Mouse (Mus musculus) layer of hippocampus, postnatal 36 days (tissue): ENCODE measurements at regions not wholly inside any gene's neighbourhood (a gene's known extent, or its start where the extent isn't known, plus 50 kb on each side); places are given as distances from the start of the nearest gene placed in this dataset.

Source experiments
- DNase-seq, 2 experiments: peaks; one replicate each; pipeline ENCODE4 v3.0.0; 2022

GRCm38 (mm10) chr14:9161336-9161735 is 495.3 kb upstream of the 4930452B06Rik start:
- no peak for DNase-seq

GRCm38 (mm10) chr14:9157941-9158340 is 491.9 kb upstream of the 4930452B06Rik start:
- no peak for DNase-seq

DNA sequence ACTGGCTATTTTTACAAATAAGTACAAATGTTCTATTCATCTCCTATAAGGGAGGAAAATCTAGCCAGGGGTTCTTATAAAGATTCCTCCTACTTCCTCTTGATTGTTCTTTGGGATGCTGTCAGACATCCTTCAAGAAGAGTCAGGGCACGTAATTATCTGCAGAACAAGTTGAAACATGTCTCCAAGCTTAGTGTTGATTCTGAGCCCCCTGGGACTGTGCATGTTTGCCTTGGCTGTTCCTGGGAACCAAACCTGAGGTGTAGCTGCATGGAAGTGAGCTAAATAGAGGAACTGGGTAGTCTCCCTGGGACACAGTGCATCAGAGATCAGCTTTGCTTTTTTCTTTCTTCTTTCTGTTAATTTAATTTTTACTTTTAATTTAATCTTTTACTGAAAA is 484.8 kb upstream of the 4930452B06Rik start:
- DNase-seq: no peak

DNA sequence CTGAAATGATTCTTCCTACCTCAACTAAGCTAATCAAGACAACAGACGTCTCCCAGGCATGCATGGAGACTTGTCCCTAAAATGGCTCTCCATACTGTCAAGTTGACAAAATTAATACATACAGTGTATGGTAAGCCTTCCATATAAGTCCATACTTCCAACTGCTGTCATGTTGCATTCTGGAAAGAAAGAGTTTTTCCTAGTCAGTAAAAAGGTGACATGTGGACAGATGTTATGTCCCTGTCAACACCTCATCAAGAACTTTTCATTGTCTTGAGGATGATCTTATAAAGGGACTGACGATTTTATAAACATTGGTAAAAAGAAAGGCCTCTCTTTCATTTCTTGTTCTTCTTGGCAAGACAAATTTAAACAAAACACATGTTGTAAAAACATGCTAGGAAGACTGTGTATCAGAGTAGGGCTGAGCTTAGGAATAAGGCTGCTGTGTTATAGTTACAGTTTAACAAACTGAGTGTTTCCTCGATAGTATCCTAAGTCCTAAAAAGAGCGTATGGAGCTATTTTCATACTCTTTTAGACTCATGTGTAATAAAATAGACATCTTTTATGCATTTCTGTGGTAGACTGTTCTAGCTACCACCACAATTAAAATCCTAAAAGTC is 480.7 kb upstream of the 4930452B06Rik start:
- no peak for DNase-seq

DNA sequence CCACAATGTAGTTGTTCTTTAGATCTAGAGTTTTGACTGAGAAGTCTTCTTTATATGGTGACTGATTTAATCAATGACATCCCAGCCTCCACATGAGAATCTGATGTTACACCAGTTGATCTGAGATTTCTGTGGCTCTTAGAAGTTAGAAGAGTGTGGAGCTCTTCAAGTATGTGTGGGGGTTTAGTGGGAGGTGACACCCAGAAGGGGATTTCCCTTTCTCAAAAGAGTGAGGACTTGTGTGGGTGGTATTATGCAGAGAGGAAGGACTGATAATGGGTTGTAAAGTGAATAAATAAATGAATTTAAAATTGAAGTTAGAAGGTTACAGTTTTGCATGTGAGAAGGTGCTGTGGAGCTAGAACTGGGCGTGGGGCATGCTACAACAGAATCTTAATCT is 439.7 kb upstream of the 4930452B06Rik start:
- DNase-seq: no peak

DNA sequence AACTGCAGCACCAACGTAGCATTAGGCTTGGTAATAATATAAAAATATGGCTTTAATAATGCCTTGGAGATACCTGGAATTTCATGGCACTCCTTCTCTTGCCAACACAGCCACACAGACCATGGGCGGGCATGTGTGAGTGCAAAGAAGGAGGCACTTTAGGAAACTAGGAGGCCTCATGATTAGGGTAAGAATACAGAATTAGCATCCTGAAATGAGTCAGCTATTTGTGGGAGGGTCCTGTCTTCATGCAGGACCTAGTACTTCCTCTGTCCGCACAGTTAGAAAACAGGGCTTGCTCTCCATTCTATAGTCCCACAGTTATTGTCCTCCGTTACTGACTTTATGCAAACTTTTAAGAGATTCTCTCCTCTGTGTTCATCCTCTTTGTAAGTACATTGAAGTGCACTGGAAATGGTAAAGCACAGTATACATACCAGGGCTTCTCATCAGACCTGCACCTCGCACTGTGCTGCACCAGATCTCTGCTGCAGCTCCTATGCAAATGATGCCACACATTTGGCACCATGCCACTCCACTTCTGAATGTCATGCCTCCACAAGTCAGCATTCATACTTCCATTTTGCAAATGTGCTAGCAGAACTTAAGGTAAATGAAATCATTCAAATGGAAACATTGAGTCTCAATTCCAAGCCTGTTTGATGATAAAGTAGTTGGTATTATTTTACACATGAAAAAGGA is 423.7 kb upstream of the 4930452B06Rik start:
- DNase-seq: no peak

- no peak for DNase-seq
Observed at GRCm38 (mm10) chr14:9087103-9087502, 421.1 kb upstream of the 4930452B06Rik start.

DNA sequence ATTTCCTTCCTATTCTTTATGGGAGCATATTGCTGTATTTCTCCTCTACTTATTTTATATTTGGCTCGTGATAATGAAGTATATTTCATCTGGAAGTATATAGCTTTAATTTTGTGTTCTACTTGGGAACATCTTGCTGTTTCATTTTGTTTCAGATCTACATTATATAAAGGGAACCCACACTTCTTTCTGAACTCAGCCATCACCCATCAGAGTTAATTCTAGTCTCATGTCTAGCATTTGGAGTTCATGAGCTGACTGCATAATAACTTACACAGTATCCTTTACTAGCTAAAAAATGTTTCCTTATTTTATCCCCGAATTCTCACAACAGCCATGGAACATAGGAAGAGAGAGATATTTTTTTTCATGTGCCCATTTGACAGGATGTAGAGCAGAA is 413.6 kb upstream of the 4930452B06Rik start:
- DNase-seq: no peak

DNA sequence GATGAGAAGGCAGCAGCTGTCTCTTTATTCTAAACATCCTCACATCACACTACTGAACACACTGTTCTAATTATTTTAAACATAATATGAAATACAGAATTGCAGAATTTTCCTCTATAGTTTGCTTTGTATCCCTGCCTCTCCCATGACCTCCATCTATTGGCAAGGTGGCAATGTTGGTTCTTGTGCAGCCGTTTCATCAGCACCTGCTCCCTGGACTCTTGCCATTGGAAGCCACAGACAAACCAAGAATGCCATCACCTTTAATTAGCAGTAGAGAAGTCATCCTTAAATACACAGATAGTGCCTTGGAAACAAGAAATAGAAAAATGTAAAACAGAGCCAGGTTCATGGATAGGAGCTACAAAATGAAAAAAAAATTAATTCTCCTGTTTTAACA is 413.0 kb upstream of the 4930452B06Rik start:
- DNase-seq: no peak

DNA sequence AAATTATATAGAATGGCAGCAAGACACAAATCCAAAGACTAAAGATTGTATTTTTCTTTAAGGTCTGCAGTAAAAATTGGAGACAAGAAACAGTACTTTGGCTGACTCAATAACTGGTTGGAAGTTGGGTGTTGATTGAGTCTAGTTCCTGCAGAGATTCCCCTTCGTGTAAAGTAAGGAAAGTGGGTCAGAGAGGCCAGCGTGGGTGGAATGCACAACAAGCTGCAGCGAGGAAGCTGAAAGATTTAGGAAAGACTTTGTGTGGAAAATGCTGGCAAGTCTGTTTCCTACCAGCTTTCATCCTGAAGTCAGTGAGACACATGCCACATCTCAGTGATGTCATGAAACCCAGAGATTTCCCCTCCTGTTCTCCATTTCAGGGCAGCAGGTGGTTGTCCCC is 405.1 kb upstream of the 4930452B06Rik start:
- no peak for DNase-seq

DNA sequence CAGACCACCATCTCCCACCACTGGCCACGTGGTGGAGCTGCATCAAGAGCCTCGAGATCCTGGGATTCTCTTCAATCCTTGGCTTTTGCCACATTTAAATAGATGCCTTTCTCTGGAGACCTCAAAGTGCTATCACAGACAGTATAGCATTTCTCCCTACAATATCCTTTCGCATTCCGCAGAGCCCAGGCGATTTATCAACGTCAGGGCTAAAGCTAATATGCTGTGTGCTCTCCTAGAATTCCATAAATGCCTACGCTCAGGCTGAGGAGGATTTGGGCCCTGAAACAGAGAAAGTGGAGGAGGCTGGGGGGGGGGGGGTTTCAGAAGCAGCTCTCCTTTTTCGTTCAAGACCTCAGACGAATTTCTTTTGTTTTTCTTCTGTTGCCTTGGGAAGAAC is 394.0 kb upstream of the 4930452B06Rik start:
- DNase-seq: no peak

GRCm38 (mm10) chr14:9028811-9029210 is 362.8 kb upstream of the 4930452B06Rik start:
- no peak for DNase-seq

DNA sequence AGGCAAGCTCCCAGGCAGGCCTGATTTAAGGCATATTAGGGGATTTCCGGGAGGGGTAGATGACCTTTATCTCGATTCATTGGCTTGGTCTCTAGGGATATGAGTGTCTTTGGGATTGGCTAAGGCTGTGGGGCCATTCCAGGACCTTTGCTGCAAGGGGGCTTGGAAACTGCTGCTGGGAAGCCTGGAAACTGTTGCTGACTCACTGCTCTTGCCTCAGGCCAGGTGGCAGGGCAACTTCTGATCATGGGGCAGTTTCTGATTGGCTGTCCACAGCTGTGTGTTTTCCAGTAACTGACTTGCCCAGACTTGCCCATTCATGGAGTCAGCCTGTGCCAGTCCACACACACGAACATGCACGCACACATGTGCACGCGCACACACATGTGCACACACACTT is 349.8 kb upstream of the 4930452B06Rik start:
- DNase-seq: no peak

DNA sequence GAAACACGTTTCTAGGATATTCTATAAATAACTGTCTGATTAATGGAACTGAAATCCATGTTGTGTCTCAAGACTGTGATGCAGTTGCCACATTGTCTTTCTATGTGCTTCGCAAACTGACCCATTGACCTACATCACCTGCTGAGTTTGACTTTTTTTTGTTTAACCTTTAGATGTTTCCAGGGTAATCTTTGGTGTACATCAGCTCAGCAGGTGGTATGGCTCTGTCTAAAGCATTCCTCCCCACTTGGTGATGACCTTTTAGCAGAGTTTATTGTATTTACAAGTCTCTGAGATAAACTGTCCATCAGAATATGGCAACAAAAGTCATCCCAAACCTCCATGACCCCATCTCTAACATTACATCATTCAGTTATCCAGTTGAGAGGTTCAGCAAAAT is 337.0 kb upstream of the 4930452B06Rik start:
- DNase-seq: no peak

DNA sequence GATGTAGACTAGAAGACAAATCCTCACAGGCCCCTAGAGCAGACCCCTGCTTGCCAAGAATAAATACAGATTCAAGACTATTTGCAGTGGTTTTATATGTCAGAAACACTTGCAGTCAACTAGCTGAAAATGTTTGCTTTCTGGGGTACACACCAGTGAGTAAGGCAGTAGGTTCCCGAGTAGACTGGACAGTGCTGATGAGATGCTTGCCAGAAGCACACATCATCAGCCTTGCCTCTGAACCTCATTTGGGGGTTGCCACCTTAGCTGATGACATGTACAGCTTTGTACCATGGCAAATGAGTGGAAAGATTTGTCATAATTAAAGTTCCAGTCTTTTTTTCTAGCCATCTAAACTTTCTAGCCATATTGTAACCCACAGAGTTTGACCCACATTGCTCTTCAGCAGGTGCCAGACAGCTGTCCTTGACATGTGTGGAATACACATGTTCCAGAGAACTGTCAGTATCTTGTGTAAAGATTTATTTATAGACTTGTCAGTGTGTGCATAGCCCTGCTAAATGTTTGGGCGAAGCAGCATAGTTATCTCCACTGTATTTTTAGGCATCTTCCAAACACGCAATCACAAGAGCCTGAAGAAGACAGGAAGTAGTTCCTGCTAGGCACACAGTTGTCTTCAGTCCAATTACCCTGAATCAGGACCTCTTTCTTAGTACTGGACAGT is 334.5 kb upstream of the 4930452B06Rik start:
- DNase-seq: no peak

DNA sequence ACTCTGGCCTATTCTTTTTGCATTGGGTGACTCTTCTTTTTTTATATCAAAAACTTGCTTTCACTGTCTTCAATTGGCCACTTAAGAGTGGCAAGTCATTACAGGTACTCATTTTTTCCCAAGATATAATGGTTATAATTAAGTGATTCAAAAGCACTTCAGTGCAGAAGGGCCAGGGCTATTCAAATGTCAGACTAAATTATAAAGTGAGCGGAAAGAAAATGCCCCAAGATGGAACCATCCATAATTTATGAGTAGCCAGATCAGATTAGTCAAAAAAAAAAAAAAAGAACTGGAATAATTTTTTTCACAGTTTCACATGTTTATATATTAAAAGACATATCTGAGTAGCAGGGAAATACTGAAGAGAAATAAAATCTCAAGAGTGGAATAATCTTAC is 333.8 kb upstream of the 4930452B06Rik start:
- no peak for DNase-seq

DNA sequence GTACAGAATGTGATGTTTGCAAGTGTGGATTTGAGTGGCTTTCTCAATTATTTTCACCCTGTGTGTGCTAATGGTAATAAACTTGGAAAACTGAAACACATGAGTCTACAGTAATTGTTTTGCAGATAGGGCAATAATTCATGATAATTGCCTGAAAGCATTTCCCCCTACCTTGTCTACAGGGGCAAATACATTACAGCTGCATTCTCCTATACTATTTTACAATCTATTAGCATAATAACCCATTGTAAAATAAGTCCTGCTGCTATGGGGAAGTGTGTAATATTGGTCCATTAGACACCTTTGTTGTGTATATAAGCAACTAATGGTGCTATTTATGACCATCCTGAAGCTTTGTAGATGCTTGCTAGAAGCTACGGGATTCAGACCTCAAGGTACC is 327.4 kb upstream of the 4930452B06Rik start:
- no peak for DNase-seq

DNA sequence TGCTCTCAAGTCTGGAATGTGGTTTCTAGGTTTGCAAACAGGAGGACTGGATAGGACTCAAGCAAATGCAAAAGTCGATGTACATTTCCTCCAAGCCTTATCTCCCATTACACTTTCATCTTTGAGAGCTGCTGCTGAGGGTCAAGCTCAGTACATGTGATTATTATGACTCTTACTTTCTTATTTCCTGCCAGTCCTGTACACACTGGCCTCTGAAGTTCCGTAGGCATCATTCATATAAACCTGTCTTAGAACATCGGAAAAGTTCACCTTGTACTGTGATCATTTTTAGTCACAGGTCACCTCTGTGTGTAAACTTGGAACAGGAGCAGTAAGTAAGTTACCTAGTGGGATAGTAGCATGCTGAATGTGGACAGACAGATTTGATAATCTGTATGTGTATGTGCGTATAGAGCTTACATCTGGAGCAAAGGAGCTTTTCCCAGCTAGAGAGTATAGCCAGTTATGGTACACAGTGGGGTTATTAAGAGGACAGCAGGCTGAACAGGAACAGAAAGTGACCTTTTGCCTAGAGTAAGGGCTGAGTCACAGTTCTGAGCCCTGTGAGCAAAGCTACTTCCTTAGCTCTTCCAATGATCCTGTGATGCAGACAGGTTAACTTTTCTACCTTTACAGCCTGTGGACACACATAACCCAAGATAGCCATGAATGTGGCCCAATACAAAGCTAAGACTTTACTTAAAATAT is 319.2 kb upstream of the 4930452B06Rik start:
- no peak for DNase-seq

- DNase-seq: no peak
Observed at GRCm38 (mm10) chr14:8961554-8961953, 295.5 kb upstream of the 4930452B06Rik start.

DNA sequence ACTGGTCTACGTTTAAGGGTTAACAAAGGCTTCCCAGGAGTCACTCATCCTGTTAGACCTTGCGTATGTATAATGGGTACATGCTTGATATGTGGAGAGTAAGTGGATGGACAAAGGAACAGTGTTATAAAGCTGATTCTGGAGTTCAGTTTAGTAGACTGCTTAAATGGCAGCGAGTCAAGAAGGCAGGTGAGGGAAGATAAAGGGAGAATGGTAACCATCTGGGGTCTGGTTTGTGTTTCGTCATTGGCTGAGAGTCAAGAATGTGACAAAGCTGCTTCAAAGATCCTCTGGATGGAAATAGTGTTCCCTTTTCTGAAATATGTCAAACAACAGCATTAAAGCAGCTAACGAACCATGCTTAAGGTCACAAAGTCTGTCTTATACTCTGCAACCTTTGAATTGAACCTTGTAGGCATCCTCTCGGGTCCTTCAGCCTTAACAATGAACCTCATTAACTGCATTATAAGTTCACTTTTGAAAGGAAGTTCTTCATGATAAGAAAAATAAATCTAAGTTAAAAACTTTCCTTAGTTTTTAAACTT is 286.9 kb upstream of the 4930452B06Rik start:
- no peak for DNase-seq

DNA sequence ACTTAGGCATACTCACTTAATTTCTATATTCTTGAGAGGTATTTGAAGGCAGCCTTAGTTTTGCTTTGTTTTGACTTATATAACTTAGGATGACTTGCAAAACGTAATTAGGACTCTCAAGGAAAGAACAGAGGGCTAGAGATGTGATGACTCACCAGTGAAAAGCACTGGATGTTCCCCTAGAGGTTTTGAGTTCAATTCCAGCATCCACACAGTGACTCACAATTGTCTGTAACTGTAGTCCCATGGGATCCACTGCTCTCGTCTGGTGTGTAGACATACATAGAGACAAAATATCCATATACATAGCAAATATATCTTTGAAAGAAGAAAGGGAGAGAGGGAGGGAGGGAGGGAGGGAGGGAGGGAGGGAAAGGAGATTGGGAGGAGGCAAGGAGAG is 282.7 kb upstream of the 4930452B06Rik start:
- no peak for DNase-seq

DNA sequence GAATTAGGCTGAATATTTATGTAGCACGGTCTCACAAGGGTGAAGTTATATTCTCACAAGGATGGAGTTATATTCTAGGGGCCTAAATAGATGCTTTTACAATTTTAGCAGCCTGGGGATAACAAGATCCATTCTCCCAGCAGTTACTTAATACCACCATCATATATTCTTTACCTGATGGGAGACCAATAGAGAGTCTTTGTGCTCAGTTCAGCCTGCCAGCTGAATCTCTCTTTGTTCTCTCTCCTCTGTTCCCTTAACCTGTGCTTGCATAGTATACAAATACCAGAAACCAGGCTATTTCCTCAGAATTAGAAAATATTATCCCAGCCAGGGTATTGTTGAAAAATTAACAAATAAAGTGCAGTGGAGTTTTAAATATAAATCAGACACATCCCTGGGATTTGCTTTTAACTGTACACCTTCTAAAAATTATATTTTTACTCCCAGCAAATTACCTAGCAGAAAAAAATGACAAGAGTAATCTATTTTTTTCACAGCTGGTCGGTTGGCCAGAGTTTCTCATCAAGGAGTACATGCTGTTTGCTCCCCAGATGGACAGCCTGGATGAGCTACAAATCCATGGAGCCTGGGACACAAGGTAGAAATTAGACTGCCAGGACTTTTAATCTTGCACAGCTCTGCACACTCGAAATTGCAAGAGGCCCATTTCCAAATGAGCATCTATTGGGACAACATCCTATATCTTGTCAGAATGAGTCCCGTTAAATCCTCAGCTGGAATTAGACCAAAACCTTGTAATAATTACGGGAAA is 281.0 kb upstream of the 4930452B06Rik start:
- DNase-seq: no peak
